Comparison of ENCODE assay signal across 9 mouse cellular contexts in genomic region chr17:10319431-10319684, GRCm38 (mm10). TPM values are rescaled to one million over a fixed set of nuclear protein-coding genes. Genes with fewer than 3 reads are reported as not detected.
A peak's percentile ranks its signal among the peaks of the same experiment; 100 is the strongest.
DNase-seq lines count a peak whose midpoint lies in the region; ATAC-seq and TF ChIP-seq lines count a peak whose summit lies in the region.
"Had no signal": no experiment of that assay in that cellular context is flagged by ENCODE, and none has a peak within 500 bp of the region (broad histone marks: within the 10 kb centered on the region; RNA-seq: fewer than 3 reads in every experiment).

No protein-coding gene starts in this region.

- ATAC-seq in heart, embryonic 15.5 days (replicated peaks; ENCODE audit: insufficient number of reproducible peaks, insufficient read depth, low FRiP score, low read depth) = no peak
- no peak for ATAC-seq in forebrain, embryonic 14.5 days
- ATAC-seq in liver, embryonic 16.5 days (ENCODE audit: low read depth) = no peak

- H3K4me2 ChIP-seq in heart, embryonic 15.5 days = peak overlapping the region; percentile 67
- H3K4me2 ChIP-seq in forebrain, embryonic 14.5 days (ENCODE audit: low read length) = peak overlapping the region; percentile 21; the same call in 1 of the 2 replicates
- H3K4me2 ChIP-seq in liver, embryonic 16.5 days (ENCODE audit: low read depth, low read length) = peak overlapping the region; percentile 92

- no peaks in the 10 kb centered on the region for H3K27me3 ChIP-seq in heart, embryonic 15.5 days
- H3K27me3 ChIP-seq in forebrain, embryonic 14.5 days (replicated peaks; ENCODE audit: control insufficient read depth, insufficient read depth, low read length) = no peaks in the 10 kb centered on the region
- no peaks in the 10 kb centered on the region for H3K27me3 ChIP-seq in liver, embryonic 16.5 days (ENCODE audit: control insufficient read depth, insufficient read depth, low read depth, low read length)
- H3K27me3 ChIP-seq: Patski had no signal

- in situ Hi-C loops in ES-E14 (cut with MboI; ENCODE audit: low sequenced_read_pairs in 2 of 2, unreplicated experiment in 2 of 2) = no loop called here

- peak overlapping the region; percentile 99 for H3K9ac ChIP-seq in heart, embryonic 15.5 days
- H3K9ac ChIP-seq in ES-E14 (ENCODE audit: insufficient read depth, low read depth, low read length, poor library complexity, severe bottlenecking) = peak overlapping the region; percentile 96
- H3K9ac ChIP-seq in forebrain, embryonic 14.5 days (ENCODE audit: low read length) = peak overlapping the region; percentile 99
- peak overlapping the region; percentile 94 for H3K9ac ChIP-seq in liver, embryonic 16.5 days (ENCODE audit: low read depth, low read length)

- peak overlapping the region; percentile 99 for H3K27ac ChIP-seq in heart, embryonic 15.5 days
- peak overlapping the region; percentile 99 for H3K27ac ChIP-seq in ES-E14 (ENCODE audit: insufficient read depth, low read depth, low read length, poor library complexity, severe bottlenecking)
- H3K27ac ChIP-seq in forebrain, embryonic 14.5 days (ENCODE audit: low read depth, low read length) = peak overlapping the region; percentile 100
- H3K27ac ChIP-seq in liver, embryonic 16.5 days (ENCODE audit: low read length) = peak overlapping the region; percentile 94

- WGBS in heart, embryonic 15.5 days = under 1% methylated on average over 42 of the region's 46 CpGs
- 0% methylated on average over 6 of the region's 46 CpGs for WGBS in forebrain, embryonic 14.5 days
- WGBS in liver, embryonic 16.5 days (ENCODE audit: insufficient replicate concordance) = 0% methylated on average over 20 of the region's 46 CpGs

- H3K4me3 ChIP-seq in heart, embryonic 15.5 days = peak overlapping the region; percentile 83
- H3K4me3 ChIP-seq in ES-E14 (ENCODE audit: insufficient read depth in 1 of 2, low read depth in 1 of 2, low read length in 2 of 2, poor library complexity in 1 of 2, severe bottlenecking in 1 of 2) = peak overlapping the region; percentile 69 to 88
- H3K4me3 ChIP-seq in forebrain, embryonic 14.5 days (ENCODE audit: low read depth, low read length) = peak overlapping the region; percentile 90
- H3K4me3 ChIP-seq in liver, embryonic 16.5 days (ENCODE audit: low read depth, low read length) = peak overlapping the region; percentile 94

- H3K36me3 ChIP-seq in heart, embryonic 15.5 days = no peaks in the 10 kb centered on the region
- no peaks in the 10 kb centered on the region for H3K36me3 ChIP-seq in ES-E14 (ENCODE audit: control insufficient read depth, insufficient read depth, low read length, poor library complexity, severe bottlenecking)
- H3K36me3 ChIP-seq in forebrain, embryonic 14.5 days (ENCODE audit: control insufficient read depth, insufficient read depth, low read length) = no peaks in the 10 kb centered on the region
- no peaks in the 10 kb centered on the region for H3K36me3 ChIP-seq in liver, embryonic 16.5 days (ENCODE audit: control insufficient read depth, insufficient read depth)

- H3K9me3 ChIP-seq in heart, embryonic 15.5 days (replicated peaks) = no peaks in the 10 kb centered on the region
- H3K9me3 ChIP-seq in ES-E14 (ENCODE audit: control insufficient read depth, insufficient read depth, low read depth, low read length) = no peaks in the 10 kb centered on the region
- H3K9me3 ChIP-seq in forebrain, embryonic 14.5 days (replicated peaks; ENCODE audit: control insufficient read depth, low read length) = no peaks in the 10 kb centered on the region
- no peaks in the 10 kb centered on the region for H3K9me3 ChIP-seq in liver, embryonic 16.5 days (replicated peaks; ENCODE audit: control insufficient read depth, low read length)

- peaks cover 25% of the 10 kb centered on the region for H3K4me1 ChIP-seq in heart, embryonic 15.5 days (replicated peaks)
- peaks cover 2 to 13% of the 10 kb centered on the region in 2 experiments; a peak in 3 of 4 replicates for H3K4me1 ChIP-seq in ES-E14 (ENCODE audit: control insufficient read depth in 2 of 2, insufficient read depth in 2 of 2, low read length in 2 of 2, poor library complexity in 1 of 2)
- peaks cover 17% of the 10 kb centered on the region for H3K4me1 ChIP-seq in forebrain, embryonic 14.5 days (ENCODE audit: control insufficient read depth, insufficient read depth, low read length)
- H3K4me1 ChIP-seq in liver, embryonic 16.5 days (ENCODE audit: control insufficient read depth, low read depth, low read length) = peaks cover 6% of the 10 kb centered on the region

- DNase-seq in heart, adult 8-10 months (ENCODE audit: low spot score) = no peak
- DNase-seq in ES-E14 (ENCODE audit: low read depth, low spot score) = no peak
- no peak for DNase-seq in forebrain, embryonic 14.5 days (ENCODE audit: low spot score)
- DNase-seq in adrenal gland, postnatal 36 days = no peak
- DNase-seq in gastrocnemius, adult 8-10 months (ENCODE audit: low spot score in 2 of 2) = no peak
- DNase-seq in frontal cortex, adult 2 months (ENCODE audit: extremely low spot score in 1 of 2, low spot score in 1 of 2) = no peak

TF ChIP-seq in ES-E14, 5 proteins besides CTCF, POLR2A, EP300 and RAD21:
- TF ChIP-seq MAFK (IDR thresholded peaks at IDR 0.05; ENCODE audit: insufficient read depth, low read depth, low read length) (no peak), ZNF384 (IDR thresholded peaks at IDR 0.05; ENCODE audit: low read depth, low read length) (no peak; the same call in 1 of the 2 replicates)

RNA-seq across cellular contexts. Expression of gene Qk, which starts 0.3 kb away (rescaled TPM):
- 34.3 and 43.3 TPM in 2 replicates for polyA plus RNA-seq in heart, embryonic 15.5 days (2015; fragmentation: Nextera tagmentation; extraction: Ambion mirVana)
- total RNA-seq in heart, adult 8-10 months (2022) = 100 to 1,000 TPM; 453 to 510 (median 503) TPM
- total RNA-seq in ES-E14 (2012; rRNA removed) = 129 and 184 TPM in 2 replicates
- polyA plus RNA-seq in forebrain, embryonic 14.5 days (2014; fragmentation: Nextera tagmentation; extraction: Ambion mirVana) = 46.6 and 53.3 TPM in 2 replicates
- 5.5 and 6.6 TPM in 2 replicates for polyA plus RNA-seq in liver, embryonic 16.5 days (2015; fragmentation: Nextera tagmentation; extraction: Ambion mirVana)
- 100 to 1,000 TPM; 181 to 254 TPM for total RNA-seq in adrenal gland, postnatal 36 days (2021)
- 100 to 1,000 TPM; 249 to 283 (median 262) TPM for total RNA-seq in gastrocnemius, adult 8-10 months (2022)
- polyA plus RNA-seq in frontal cortex, adult 2 months (2012; rRNA removed) = 275 and 300 TPM in 2 replicates

Comparison
In these comparisons a context has a peak if more than half of its experiments do, and no peak if none do; other contexts are left out.
1. H3K4me2 ChIP-seq: peak in every context shown above with its lines; median percentile 92 in liver, embryonic 16.5 days; 67 in heart, embryonic 15.5 days; 21 in forebrain, embryonic 14.5 days.